Mouse (Mus musculus) retina, embryonic 14.5 days (tissue): Measurements from ENCODE around the gene Adamts9.

Experiments
- DNase-seq: peaks from one replicate; pipeline ENCODE4 v3.0.0-alpha.2; 2015; ENCODE audit warnings: low spot score

Gene Adamts9

GRCm38 (mm10) chr6:92860285-92860912, 82.9 kb downstream of the Adamts9 start:
- DNase-seq: no peak

- no peak for DNase-seq
Measured at GRCm38 (mm10) chr6:92858721-92859510, 84.4 kb downstream of the Adamts9 start.

GRCm38 (mm10) chr6:92857761-92858160, 85.5 kb downstream of the Adamts9 start:
- DNase-seq: no peak

- DNase-seq: no peak
Measured at GRCm38 (mm10) chr6:92854873-92855272, 88.4 kb downstream of the Adamts9 start.

GRCm38 (mm10) chr6:92850250-92850649, 93.0 kb downstream of the Adamts9 start:
- peak; percentile 39 for DNase-seq

- no peak for DNase-seq
Measured at GRCm38 (mm10) chr6:92849208-92849607, 94.1 kb downstream of the Adamts9 start.

- DNase-seq: no peak
Measured at GRCm38 (mm10) chr6:92846614-92847013, 96.7 kb downstream of the Adamts9 start.

GRCm38 (mm10) chr6:92845898-92846297, 97.4 kb downstream of the Adamts9 start:
- no peak for DNase-seq

GRCm38 (mm10) chr6:92843474-92843873, 99.8 kb downstream of the Adamts9 start:
- DNase-seq: no peak

GRCm38 (mm10) chr6:92842000-92842399, 101.3 kb downstream of the Adamts9 start:
- no peak for DNase-seq

GRCm38 (mm10) chr6:92831106-92831505, 112.2 kb downstream of the Adamts9 start:
- no peak for DNase-seq

GRCm38 (mm10) chr6:92829148-92829547, 114.1 kb downstream of the Adamts9 start:
- DNase-seq: no peak

- DNase-seq: no peak
Measured at GRCm38 (mm10) chr6:92827360-92827759, 115.9 kb downstream of the Adamts9 start.

GRCm38 (mm10) chr6:92826561-92826960, 116.7 kb downstream of the Adamts9 start:
- no peak for DNase-seq

GRCm38 (mm10) chr6:92823991-92824390, 119.3 kb downstream of the Adamts9 start:
- peak; percentile 65 for DNase-seq

GRCm38 (mm10) chr6:92822006-92822405, 121.3 kb downstream of the Adamts9 start:
- DNase-seq: no peak

- DNase-seq: peak; percentile 70
Measured at GRCm38 (mm10) chr6:92821606-92822005, 121.7 kb downstream of the Adamts9 start.

- peak; percentile 73 for DNase-seq
Measured at GRCm38 (mm10) chr6:92817661-92818060, 125.6 kb downstream of the Adamts9 start.

- peak; percentile 43 for DNase-seq
Measured at GRCm38 (mm10) chr6:92816311-92816751, 127.0 kb downstream of the Adamts9 start, which contains the start of gene A730049H05Rik. A730049H05Rik (plus strand) TSS chr6:92816478.

GRCm38 (mm10) chr6:92812702-92813370, 130.5 kb downstream of the Adamts9 start:
- DNase-seq: no peak

- no peak for DNase-seq
Measured at GRCm38 (mm10) chr6:92811566-92811965, 131.7 kb downstream of the Adamts9 start.

- DNase-seq: no peak
Measured at GRCm38 (mm10) chr6:92810628-92811027, 132.7 kb downstream of the Adamts9 start.

GRCm38 (mm10) chr6:92809818-92810217, 133.5 kb downstream of the Adamts9 start:
- no peak for DNase-seq
